Mouse (Mus musculus) brain, embryonic 14.5 days (tissue): ENCODE data around the gene Frmpd4. TPM values are rescaled to one million over a fixed set of nuclear protein-coding genes. Genes with fewer than 3 reads are reported as not detected.

Experiments used
- DNase-seq: peaks from one replicate; pipeline ENCODE4 v3.0.0-alpha.2; 2011; ENCODE audit warnings: low read depth
- CTCF ChIP-seq: fragments of 200-500 bp; IDR thresholded peaks from 2 replicates; pipeline ENCODE4 v1.5.1; 2012; ENCODE audit warnings: inconsistent platforms, mild to moderate bottlenecking, moderate library complexity, borderline replicate concordance; ENCODE audit not compliant: insufficient read depth, insufficient read length; ENCODE audit errors: extremely low read depth
- POLR2A ChIP-seq: fragments of 200-500 bp; IDR thresholded peaks from 2 replicates; pipeline ENCODE4 v1.6.1; 2012; ENCODE audit warnings: mild to moderate bottlenecking, inconsistent platforms, borderline replicate concordance; ENCODE audit not compliant: poor library complexity, insufficient read depth, insufficient read length, severe bottlenecking; ENCODE audit errors: extremely low read depth
- polyA plus RNA-seq: library from polyadenylated mRNA; depleted of rRNA; stranded (reverse); fragments of >200 nt; gene quantifications from 2 replicates; pipeline ENCODE4 v1.2.3, GENCODE M21; 2012

The Frmpd4 gene
- polyA plus RNA-seq, 1 experiment = 1.5 TPM

GRCm38 (mm10) chrX:168041589-168041988, 535.4 kb downstream of the Frmpd4 start:
- TF ChIP-seq CTCF (no peak), POLR2A (no peak)

DNA sequence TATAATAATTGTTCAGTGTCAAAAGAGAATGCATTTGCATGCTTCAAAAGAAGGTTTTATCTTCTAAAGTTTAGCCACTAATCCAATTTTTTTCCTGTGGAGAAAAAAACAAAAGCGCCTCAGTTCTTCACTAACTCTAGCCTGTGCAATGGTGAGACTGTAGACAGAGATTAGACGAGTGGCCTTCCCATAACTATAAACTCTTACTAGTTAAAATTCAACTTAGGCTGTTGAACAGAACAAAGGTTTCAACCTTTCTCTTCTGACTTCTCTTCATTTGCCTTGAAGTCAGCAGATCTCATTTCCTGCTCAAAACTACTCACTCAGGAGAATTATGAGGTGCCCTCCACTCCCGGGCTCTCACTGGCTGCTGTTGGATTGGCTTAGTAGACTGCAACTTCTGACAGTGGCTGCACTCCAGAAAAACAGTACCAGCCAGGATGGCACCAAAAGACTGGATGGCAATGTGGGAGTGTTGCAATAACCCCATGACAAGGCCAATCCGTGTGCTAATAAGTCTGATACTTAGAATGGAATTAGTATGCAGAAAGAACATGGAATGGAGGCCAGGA, 556.4 kb downstream of the Frmpd4 start:
- no peak for DNase-seq
- no peak for TF ChIP-seq CTCF

More at GRCm38 (mm10) chrX:168041589-168041988, 535.4 kb downstream of the Frmpd4 start:
- DNase-seq = no peak

DNA sequence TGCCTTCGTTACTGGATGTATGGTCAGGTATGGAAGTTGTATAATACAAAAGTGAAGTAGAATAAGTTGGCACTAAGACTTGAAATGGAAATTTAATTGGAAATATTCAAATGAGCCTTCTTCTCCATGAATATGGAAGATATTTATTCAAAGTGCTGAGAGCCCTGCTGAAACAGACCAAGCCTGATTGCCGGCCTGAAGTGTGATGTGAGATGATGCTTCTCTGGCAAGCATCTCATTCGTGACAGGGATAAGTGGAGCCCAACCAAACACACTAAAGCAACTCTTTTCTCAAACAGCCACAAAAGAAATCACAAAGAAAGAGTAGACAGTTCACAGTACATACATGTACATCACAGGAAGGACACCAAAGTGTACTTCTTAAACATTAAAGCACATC, 559.2 kb downstream of the Frmpd4 start:
- DNase-seq = peak; percentile 37
- TF ChIP-seq CTCF (no peak), POLR2A (no peak)

- no peak for TF ChIP-seq CTCF
- no peak for TF ChIP-seq POLR2A
- no peak for DNase-seq
These were observed 592.2 kb downstream of the Frmpd4 start for GRCm38 (mm10) chrX:167984835-167985234.

- no peak for TF ChIP-seq CTCF
- no peak for TF ChIP-seq POLR2A
- DNase-seq = no peak
These were observed 625.8 kb downstream of the Frmpd4 start for GRCm38 (mm10) chrX:167951207-167951606.

GRCm38 (mm10) chrX:167909483-167909882, 667.5 kb downstream of the Frmpd4 start:
- peak; percentile 12 for DNase-seq
- TF ChIP-seq CTCF (no peak), POLR2A (no peak)

GRCm38 (mm10) chrX:167901046-167901445, 676.0 kb downstream of the Frmpd4 start:
- TF ChIP-seq CTCF (no peak), POLR2A (no peak)
- no peak for DNase-seq

- DNase-seq = peak; percentile 19
- TF ChIP-seq CTCF = no peak
- no peak for TF ChIP-seq POLR2A
These were observed 722.2 kb downstream of the Frmpd4 start for GRCm38 (mm10) chrX:167854821-167855220.

DNA sequence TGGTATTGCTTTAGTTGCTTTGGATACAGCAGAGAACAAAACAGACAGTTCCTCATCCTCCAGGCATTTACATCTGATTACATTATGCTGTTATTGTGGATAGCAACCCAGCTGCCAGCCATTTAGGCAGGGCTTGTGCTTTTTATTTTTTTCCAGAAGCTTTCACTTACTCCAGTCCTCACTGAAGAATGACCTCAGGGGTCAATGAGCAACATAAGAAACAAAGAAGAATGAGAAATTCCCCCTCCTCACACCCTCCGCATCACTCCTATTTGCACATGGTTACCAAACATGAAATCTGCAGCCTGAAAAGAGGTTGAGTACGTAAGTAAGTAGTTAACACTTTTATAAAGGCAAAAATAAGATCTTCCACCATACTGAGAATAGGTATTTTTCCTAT, 744.5 kb downstream of the Frmpd4 start:
- no peak for TF ChIP-seq POLR2A
- TF ChIP-seq CTCF = no peak
- DNase-seq = peak; percentile 37

- no peak for DNase-seq
- TF ChIP-seq CTCF (no peak), POLR2A (no peak)
These were observed 748.6 kb downstream of the Frmpd4 start for GRCm38 (mm10) chrX:167828456-167828855.

DNA sequence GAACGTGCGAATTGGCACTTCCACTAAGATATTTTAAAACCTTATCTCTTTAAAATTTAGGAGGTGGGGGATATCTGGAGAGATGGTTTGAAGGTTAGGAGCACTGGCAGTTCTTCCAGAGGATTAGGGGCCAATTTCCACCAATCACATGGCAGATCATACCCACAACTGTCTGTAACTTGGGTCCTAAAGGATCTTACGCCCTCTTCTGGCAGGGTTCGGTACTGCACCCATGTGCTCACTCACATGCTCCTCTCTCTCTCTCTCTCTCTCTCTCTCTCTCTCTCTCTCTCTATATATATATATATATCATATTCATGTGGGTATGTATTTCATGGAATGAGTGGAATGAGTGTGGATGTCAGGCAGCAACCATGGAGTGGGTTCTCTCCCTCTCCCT, 759.7 kb downstream of the Frmpd4 start:
- TF ChIP-seq CTCF = peak; percentile 44; the same call in 1 of the 2 replicates
- no peak for TF ChIP-seq POLR2A
- peak; percentile 2 for DNase-seq

GRCm38 (mm10) chrX:167810120-167810519, 766.9 kb downstream of the Frmpd4 start:
- TF ChIP-seq CTCF = no peak
- no peak for TF ChIP-seq POLR2A
- DNase-seq = peak; percentile 2
